Mouse (Mus musculus): ENCODE measurements around the gene Scmh1. TPM values are rescaled to one million over a fixed set of nuclear protein-coding genes. Genes with fewer than 3 reads are reported as not detected.
A peak's percentile ranks its signal among the peaks of the same experiment; 100 is the strongest.

The Scmh1 gene
- total and polyA plus RNA-seq, 2 experiments from 2014 or later = 26.8 to 51.5 TPM

DNA sequence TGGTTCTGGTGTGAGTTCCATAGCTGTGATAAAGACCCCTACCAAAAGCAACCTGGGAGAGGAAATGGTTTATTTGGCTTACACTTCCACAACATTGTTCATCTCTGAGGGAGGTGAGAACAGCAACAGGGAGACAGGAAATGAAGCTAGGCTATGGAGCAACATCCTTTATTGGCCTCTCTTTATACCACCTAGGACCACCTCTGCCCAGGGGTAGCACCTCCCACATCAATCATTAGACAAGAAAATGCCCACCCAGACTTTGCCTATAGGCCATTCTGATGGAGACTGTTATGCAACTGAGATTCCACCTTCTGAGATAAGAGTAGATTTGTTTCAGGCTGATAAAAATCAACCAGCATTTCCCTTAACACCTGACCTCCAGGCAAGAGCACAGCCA lies 834 bp upstream of the Scmh1 start:
- no peak overlapping the region for H3K27ac ChIP-seq (ENCODE audit: low read depth)
- TF ChIP-seq EP300 (IDR thresholded peaks at IDR 0.05; ENCODE audit: low read depth) (no peak), CTCF (IDR thresholded peaks at IDR 0.05; ENCODE audit: low read depth) (no peak)
- H3K4me2 ChIP-seq (ENCODE audit: low read depth, low read length) = no peak overlapping the region; the same call in 1 of the 2 replicates

DNA sequence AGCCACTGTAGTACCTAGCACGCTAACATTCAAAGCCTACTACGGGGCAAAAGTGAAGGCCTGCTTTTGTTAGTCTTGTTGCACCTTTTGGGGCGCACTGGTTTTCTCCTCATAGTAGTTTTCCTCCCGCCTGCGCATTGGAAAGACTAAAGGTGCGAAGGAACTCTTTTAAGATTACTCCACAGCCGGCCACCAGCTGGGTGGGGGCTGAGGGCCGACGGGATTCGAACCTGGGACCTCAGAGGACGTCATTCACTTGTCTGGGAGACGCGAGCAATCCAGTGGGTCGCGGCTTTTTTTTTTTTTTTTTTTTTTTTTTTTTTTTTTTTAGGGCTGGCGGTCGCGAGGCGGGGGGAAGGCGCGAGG lies 320 bp upstream of the Scmh1 start:
- peak overlapping the region; percentile 98 for H3K9ac ChIP-seq (replicated peaks; ENCODE audit: low read depth, low read length)
- TF ChIP-seq EP300 (IDR thresholded peaks at IDR 0.05; ENCODE audit: low read depth) (no peak), CTCF (IDR thresholded peaks at IDR 0.05; ENCODE audit: low read depth) (no peak)
- peak overlapping the region; percentile 69 for H3K4me2 ChIP-seq (ENCODE audit: low read depth, low read length)
- DNase-seq (ENCODE audit: low spot score) (no peak), ATAC-seq (ENCODE audit: insufficient read depth, low read depth) (no peak)
- no peaks in the 10 kb centered on the region for H3K36me3 ChIP-seq (replicated peaks; ENCODE audit: control insufficient read depth, insufficient read depth, low read length)
- peak overlapping the region; percentile 98 for H3K4me3 ChIP-seq (ENCODE audit: low read depth, low read length)
- WGBS = 11% methylated on average over 19 of the region's 21 CpGs
- peak overlapping the region; percentile 98 for H3K27ac ChIP-seq (ENCODE audit: low read depth)
- H3K4me1 ChIP-seq (ENCODE audit: control insufficient read depth, insufficient read depth) = peaks cover 19% of the 10 kb centered on the region; the same call in 1 of the 2 replicates
- no peaks in the 10 kb centered on the region for H3K9me3 ChIP-seq (replicated peaks; ENCODE audit: control insufficient read depth, low read length)
- H3K27me3 ChIP-seq (ENCODE audit: control insufficient read depth, insufficient read depth, low read length) = no peaks in the 10 kb centered on the region

More for the DNA sequence above, 834 bp upstream of the Scmh1 start:
- Histone ChIP-seq H3K9ac (replicated peaks; ENCODE audit: low read depth, low read length) (no peak overlapping the region), H3K4me1 (ENCODE audit: control insufficient read depth, insufficient read depth) (peaks cover 19% of the 10 kb centered on the region; the same call in 1 of the 2 replicates), H3K36me3 (replicated peaks; ENCODE audit: control insufficient read depth, insufficient read depth, low read length) (no peaks in the 10 kb centered on the region), H3K27me3 (ENCODE audit: control insufficient read depth, insufficient read depth, low read length) (no peaks in the 10 kb centered on the region), H3K4me3 (ENCODE audit: low read depth, low read length) (peak overlapping the region; percentile 98; the same call in 1 of the 2 replicates), H3K9me3 (replicated peaks; ENCODE audit: control insufficient read depth, low read length) (no peaks in the 10 kb centered on the region)
- ATAC-seq (ENCODE audit: insufficient read depth, low read depth) (no peak), DNase-seq (ENCODE audit: low spot score) (no peak)

- no peak for DNase-seq (ENCODE audit: low spot score)
- WGBS = 1% methylated on average over 25 of the region's 25 CpGs
- Histone ChIP-seq H3K27ac (ENCODE audit: low read depth) (peak overlapping the region; percentile 98), H3K4me1 (ENCODE audit: control insufficient read depth, insufficient read depth) (peaks cover 19% of the 10 kb centered on the region; the same call in 1 of the 2 replicates), H3K9ac (replicated peaks; ENCODE audit: low read depth, low read length) (peak overlapping the region; percentile 98), H3K36me3 (replicated peaks; ENCODE audit: control insufficient read depth, insufficient read depth, low read length) (no peaks in the 10 kb centered on the region), H3K4me2 (ENCODE audit: low read depth, low read length) (peak overlapping the region; percentile 69), H3K4me3 (ENCODE audit: low read depth, low read length) (peak overlapping the region; percentile 98), H3K27me3 (ENCODE audit: control insufficient read depth, insufficient read depth, low read length) (no peaks in the 10 kb centered on the region), H3K9me3 (replicated peaks; ENCODE audit: control insufficient read depth, low read length) (no peaks in the 10 kb centered on the region)
- TF ChIP-seq CTCF (IDR thresholded peaks at IDR 0.05; ENCODE audit: low read depth) (no peak), EP300 (IDR thresholded peaks at IDR 0.05; ENCODE audit: low read depth) (no peak)
- ATAC-seq (ENCODE audit: insufficient read depth, low read depth) = peak; percentile 37; the same call in 1 of the 2 replicates
Measured at GRCm38 (mm10) chr4:120405806-120406638, 941 bp downstream of the Scmh1 start.

DNA sequence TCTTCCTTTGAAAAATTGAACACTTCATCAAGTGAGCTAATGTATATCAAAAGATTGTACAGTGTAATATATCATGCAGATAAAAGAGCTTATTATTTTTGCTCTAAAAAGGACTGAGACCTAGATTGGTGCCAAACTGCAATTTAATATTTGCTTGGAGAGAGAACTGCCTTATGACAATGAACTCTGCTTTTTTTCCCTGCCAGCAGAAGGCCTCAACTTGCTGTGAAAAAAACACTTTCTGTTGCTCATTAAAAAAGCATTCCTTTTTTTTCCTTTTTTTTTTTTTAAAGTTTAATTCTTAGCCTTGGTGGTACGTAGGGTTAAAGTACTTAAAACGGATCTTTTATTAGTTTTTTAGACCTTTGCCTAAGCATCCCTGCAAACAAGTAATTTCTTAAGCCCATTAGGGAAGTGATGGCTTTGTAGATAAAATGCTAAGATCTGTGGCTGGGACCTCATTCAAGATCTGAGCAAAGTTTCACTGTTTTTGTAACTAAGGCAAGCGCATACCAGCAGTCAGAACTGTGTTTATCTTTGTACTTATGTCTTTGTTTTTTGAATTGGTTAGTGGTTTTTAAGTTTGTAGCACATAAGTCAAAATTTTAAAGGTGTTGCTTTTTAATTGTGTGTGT lies 1.7 kb downstream of the Scmh1 start:
- peak overlapping the region; percentile 98; the same call in 1 of the 2 replicates for H3K27ac ChIP-seq (ENCODE audit: low read depth)
- 63% methylated on average over 3 of the region's 3 CpGs for WGBS

GRCm38 (mm10) chr4:120418053-120418452 lies 13.0 kb downstream of the Scmh1 start:
- TF ChIP-seq EP300 (IDR thresholded peaks at IDR 0.05; ENCODE audit: low read depth) = no peak
- no peak for TF ChIP-seq CTCF (IDR thresholded peaks at IDR 0.05; ENCODE audit: low read depth)
- peaks cover 12% of the 10 kb centered on the region for H3K4me1 ChIP-seq (ENCODE audit: control insufficient read depth, insufficient read depth)
- H3K4me2 ChIP-seq (ENCODE audit: low read depth, low read length) = no peak overlapping the region
- H3K9ac ChIP-seq (replicated peaks; ENCODE audit: low read depth, low read length) = no peak overlapping the region
- DNase-seq (ENCODE audit: low spot score) (no peak), ATAC-seq (ENCODE audit: insufficient read depth, low read depth) (no peak)
- H3K4me3 ChIP-seq (ENCODE audit: low read depth, low read length) = no peak overlapping the region
- 62% methylated on average over 4 of the region's 4 CpGs for WGBS
- no peak overlapping the region for H3K27ac ChIP-seq (ENCODE audit: low read depth)
- H3K9me3 ChIP-seq (replicated peaks; ENCODE audit: control insufficient read depth, low read length) = no peaks in the 10 kb centered on the region
- no peaks in the 10 kb centered on the region for H3K27me3 ChIP-seq (ENCODE audit: control insufficient read depth, insufficient read depth, low read length)
- peaks cover 6% of the 10 kb centered on the region; the same call in 1 of the 2 replicates for H3K36me3 ChIP-seq (replicated peaks; ENCODE audit: control insufficient read depth, insufficient read depth, low read length)

More for the DNA sequence above, 1.7 kb downstream of the Scmh1 start:
- no peak for DNase-seq (ENCODE audit: low spot score)
- H3K4me2 ChIP-seq (ENCODE audit: low read depth, low read length) = peak overlapping the region; percentile 69
- peak overlapping the region; percentile 98 for H3K9ac ChIP-seq (replicated peaks; ENCODE audit: low read depth, low read length)
- peaks cover 19% of the 10 kb centered on the region; the same call in 1 of the 2 replicates for H3K4me1 ChIP-seq (ENCODE audit: control insufficient read depth, insufficient read depth)
- ATAC-seq (ENCODE audit: insufficient read depth, low read depth) = no peak
- TF ChIP-seq EP300 (IDR thresholded peaks at IDR 0.05; ENCODE audit: low read depth) (no peak), CTCF (IDR thresholded peaks at IDR 0.05; ENCODE audit: low read depth) (no peak)
- H3K36me3 ChIP-seq (replicated peaks; ENCODE audit: control insufficient read depth, insufficient read depth, low read length) = no peaks in the 10 kb centered on the region
- H3K27me3 ChIP-seq (ENCODE audit: control insufficient read depth, insufficient read depth, low read length) = no peaks in the 10 kb centered on the region
- peak overlapping the region; percentile 98 for H3K4me3 ChIP-seq (ENCODE audit: low read depth, low read length)
- no peaks in the 10 kb centered on the region for H3K9me3 ChIP-seq (replicated peaks; ENCODE audit: control insufficient read depth, low read length)
